Mouse (Mus musculus) limb, embryonic 15.5 days (tissue): ENCODE measurements at regions not wholly inside any gene's neighbourhood (a gene's known extent, or its start where the extent isn't known, plus 50 kb on each side); places are given as distances from the start of the nearest gene placed in this dataset.

ENCODE experiments used
- ATAC-seq: fragments of 200-750 bp; cut with Nextera tagmentation; 2 replicates; pipeline ENCODE4 v1.8.0; 2017; ENCODE audit warnings: low read depth, moderate TSS enrichment; ENCODE audit not compliant: insufficient number of reproducible peaks, low FRiP score, low TSS enrichment
- H3K27ac ChIP-seq: fragments of 300-500 bp; sonication (generic); 2 replicates; pipeline ENCODE4 v1.5.1; 2015; ENCODE audit warnings: moderate library complexity, mild to moderate bottlenecking, inconsistent platforms
- H3K27me3 ChIP-seq: fragments of 300-500 bp; sonication (generic); 2 replicates; pipeline ENCODE4 v1.6.1; 2015; ENCODE audit warnings: inconsistent platforms
- H3K36me3 ChIP-seq: fragments of 300-500 bp; sonication (generic); 2 replicates; pipeline ENCODE4 v1.6.1; 2015; ENCODE audit warnings: inconsistent platforms
- H3K4me1 ChIP-seq: fragments of 300-500 bp; sonication (generic); 2 replicates; pipeline ENCODE4 v1.6.1; 2015; ENCODE audit warnings: inconsistent platforms
- H3K4me2 ChIP-seq: fragments of 300-500 bp; sonication (generic); 2 replicates; pipeline ENCODE4 v1.6.1; 2015; ENCODE audit warnings: mild to moderate bottlenecking, inconsistent platforms
- H3K4me3 ChIP-seq: fragments of 300-500 bp; sonication (generic); 2 replicates; pipeline ENCODE4 v1.5.1; 2015; ENCODE audit warnings: mild to moderate bottlenecking, inconsistent platforms
- H3K9ac ChIP-seq: fragments of 300-500 bp; sonication (generic); 2 replicates; pipeline ENCODE4 v1.6.1; 2015; ENCODE audit warnings: inconsistent platforms
- H3K9me3 ChIP-seq: fragments of 300-500 bp; sonication (generic); 2 replicates; pipeline ENCODE4 v1.6.1; 2016; ENCODE audit warnings: inconsistent platforms
- WGBS: fragments of 180-500 bp; shearing (Covaris S2); methylation state at CpG from one replicate; pipeline ENCODE4 v1.1.7; 2015; 5-methylcytosine and 5-hydroxymethylcytosine counted together

DNA sequence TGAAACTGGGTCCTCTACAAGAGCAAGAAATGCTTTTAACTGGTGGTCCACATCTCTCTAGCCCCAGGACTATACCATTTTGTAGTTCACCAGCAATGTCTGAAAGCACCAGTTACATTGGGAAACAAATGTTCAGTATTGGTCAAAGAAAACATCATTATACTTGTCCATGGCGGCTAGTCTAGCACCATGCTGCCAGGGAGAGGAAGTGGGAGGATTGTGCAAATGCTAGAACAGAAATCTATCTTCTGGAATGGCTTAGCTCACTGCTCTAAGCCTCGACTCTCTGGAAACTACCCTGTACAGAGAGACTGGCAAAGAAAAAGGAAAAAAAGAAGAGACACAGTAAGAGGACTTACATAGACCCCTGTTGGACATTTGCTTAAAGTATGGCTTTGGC, 81.1 kb upstream of the Ralgapa2 start:
- Histone ChIP-seq H3K4me2 (no peak overlapping the region), H3K27me3 (no peaks in the 10 kb centered on the region), H3K9me3 (no peaks in the 10 kb centered on the region), H3K27ac (no peak overlapping the region), H3K36me3 (no peaks in the 10 kb centered on the region), H3K4me1 (no peaks in the 10 kb centered on the region), H3K9ac (no peak overlapping the region), H3K4me3 (no peak overlapping the region)
- WGBS, result 70% methylated on average over 2 of the region's 2 CpGs
- ATAC-seq, result no peak

DNA sequence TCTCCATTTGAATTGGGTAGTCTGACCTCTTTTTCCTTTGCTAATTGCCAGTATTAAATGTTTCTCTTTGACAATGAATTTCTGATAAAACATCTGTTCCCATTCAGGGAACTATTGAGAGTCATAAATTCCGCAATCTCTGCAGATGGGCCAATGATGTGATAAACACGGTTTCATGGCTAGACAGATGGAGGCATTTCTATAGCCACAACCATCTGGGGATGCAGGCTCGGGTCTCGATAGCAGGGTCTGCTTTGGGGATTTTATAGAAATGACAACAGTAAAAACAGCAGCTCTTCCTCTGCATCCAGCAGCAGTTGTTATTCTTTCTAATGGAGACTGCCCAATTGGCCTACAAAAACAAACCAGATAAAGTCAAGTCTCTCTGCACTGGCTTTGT, 82.1 kb upstream of the Ralgapa2 start:
- no peaks in the 10 kb centered on the region for H3K4me1 ChIP-seq
- WGBS, result 52% methylated on average over 4 of the region's 4 CpGs
- no peaks in the 10 kb centered on the region for H3K27me3 ChIP-seq
- no peak overlapping the region for H3K27ac ChIP-seq
- no peaks in the 10 kb centered on the region for H3K9me3 ChIP-seq
- ATAC-seq, result no peak
- H3K36me3 ChIP-seq, result no peaks in the 10 kb centered on the region
- no peak overlapping the region for H3K9ac ChIP-seq
- no peak overlapping the region for H3K4me3 ChIP-seq
- no peak overlapping the region for H3K4me2 ChIP-seq

DNA sequence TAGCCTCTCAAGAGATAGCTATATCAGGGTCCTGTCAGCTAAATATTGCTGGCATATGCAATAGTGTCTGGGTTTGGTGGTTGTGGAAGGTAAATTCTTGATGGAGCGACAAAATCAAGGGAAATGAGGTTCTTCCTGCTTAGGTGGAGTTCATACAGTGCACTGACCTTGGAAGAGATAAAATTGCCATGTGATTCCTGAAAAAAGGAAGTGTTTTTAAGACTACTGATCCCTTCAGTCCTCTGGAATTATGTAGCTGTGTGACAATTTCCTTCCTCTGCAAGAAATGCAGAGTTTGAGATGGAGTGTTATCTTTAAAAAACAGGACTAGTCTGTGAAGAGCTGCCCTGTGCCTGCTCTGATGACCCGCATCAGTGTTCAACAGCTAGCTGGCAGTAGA, 83.5 kb upstream of the Ralgapa2 start:
- H3K27ac ChIP-seq, result no peak overlapping the region
- no peaks in the 10 kb centered on the region for H3K36me3 ChIP-seq
- H3K4me1 ChIP-seq, result no peaks in the 10 kb centered on the region
- 90% methylated on average over 2 of the region's 2 CpGs for WGBS
- H3K9ac ChIP-seq, result no peak overlapping the region
- no peak for ATAC-seq
- H3K27me3 ChIP-seq, result no peaks in the 10 kb centered on the region
- no peak overlapping the region for H3K4me2 ChIP-seq
- H3K9me3 ChIP-seq, result no peaks in the 10 kb centered on the region
- H3K4me3 ChIP-seq, result no peak overlapping the region

DNA sequence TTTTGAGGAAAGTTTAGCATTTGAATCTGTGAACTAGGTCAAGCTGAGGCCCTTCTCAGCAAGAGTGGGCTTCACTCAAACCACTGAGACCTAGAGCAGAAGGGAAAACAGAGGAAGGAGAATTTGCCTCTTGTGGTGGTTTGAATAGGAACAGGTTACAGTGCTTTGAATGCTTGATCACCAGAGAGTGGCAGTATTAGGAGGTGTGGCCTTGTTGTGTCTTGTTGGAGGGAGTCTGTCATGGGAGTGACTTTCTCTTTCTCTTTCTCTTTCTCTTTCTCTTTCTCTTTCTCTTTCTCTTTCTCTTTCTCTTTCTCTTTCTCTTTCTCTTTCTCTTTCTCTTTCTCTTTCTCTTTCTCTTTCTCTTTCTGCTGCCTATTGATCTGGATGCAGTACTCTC, 94.0 kb upstream of the Ralgapa2 start:
- H3K27me3 ChIP-seq, result no peaks in the 10 kb centered on the region
- no peak overlapping the region for H3K4me2 ChIP-seq
- no peak overlapping the region for H3K4me3 ChIP-seq
- ATAC-seq, result no peak
- no peaks in the 10 kb centered on the region for H3K36me3 ChIP-seq
- H3K9ac ChIP-seq, result no peak overlapping the region
- H3K9me3 ChIP-seq, result no peaks in the 10 kb centered on the region
- no peak overlapping the region for H3K27ac ChIP-seq
- H3K4me1 ChIP-seq, result no peaks in the 10 kb centered on the region

DNA sequence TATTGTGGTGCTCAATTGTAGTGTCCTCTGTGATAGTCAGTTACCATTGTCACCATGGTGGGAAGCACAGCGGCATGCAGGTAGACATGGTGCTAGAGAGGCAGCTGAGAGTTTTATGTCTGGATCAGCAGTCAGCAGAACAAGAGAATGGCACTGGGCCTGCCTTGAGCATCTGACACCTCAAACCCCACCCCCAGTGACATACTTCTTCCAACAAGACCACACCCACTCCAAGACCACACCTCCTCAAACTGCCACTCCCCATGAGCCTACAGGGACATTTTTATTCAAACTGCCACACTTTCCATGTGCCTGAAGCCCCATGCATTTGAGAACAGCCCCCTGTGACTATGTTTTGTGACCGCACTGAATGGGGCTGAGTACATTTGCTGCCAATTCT, 98.8 kb upstream of the Ralgapa2 start:
- H3K4me1 ChIP-seq, result peaks cover 3% of the 10 kb centered on the region; the same call in 1 of the 2 replicates
- ATAC-seq, result no peak
- no peaks in the 10 kb centered on the region for H3K9me3 ChIP-seq
- H3K4me3 ChIP-seq, result no peak overlapping the region
- H3K4me2 ChIP-seq, result no peak overlapping the region
- H3K9ac ChIP-seq, result no peak overlapping the region
- no peak overlapping the region for H3K27ac ChIP-seq
- WGBS, result 99% methylated on average over 2 of the region's 2 CpGs
- no peaks in the 10 kb centered on the region for H3K36me3 ChIP-seq
- H3K27me3 ChIP-seq, result no peaks in the 10 kb centered on the region

DNA sequence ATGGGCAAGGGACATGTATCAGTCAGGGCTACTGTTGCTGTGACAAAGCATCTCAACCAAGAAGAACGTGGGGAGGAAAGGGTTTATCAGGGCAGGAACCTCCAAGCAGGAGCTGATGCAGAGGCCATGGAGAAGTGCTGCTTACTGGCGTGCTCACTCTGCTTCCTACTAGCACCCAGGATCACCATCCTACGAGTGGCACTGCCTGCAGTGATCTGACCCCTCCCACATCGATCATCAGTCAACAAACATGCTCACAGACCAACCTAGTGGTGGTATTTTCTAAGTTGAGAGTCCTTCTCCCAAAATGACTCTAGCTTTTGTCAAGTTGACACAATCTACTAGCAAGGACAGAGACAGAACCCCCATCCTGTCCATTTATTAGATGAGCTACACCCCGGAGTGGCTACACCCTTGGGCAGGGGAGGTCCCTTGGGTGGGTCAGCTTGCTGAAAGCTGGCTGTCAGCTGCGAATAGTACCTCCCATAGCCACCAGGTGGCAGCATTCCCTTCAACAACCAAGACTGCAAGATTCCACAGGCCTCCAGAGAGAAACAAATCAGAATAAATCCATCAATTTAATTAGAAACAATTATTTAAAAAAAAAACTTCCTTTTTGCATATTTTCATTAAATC, 99.9 kb upstream of the Ralgapa2 start:
- 48% methylated on average over 6 of the region's 6 CpGs for WGBS

DNA sequence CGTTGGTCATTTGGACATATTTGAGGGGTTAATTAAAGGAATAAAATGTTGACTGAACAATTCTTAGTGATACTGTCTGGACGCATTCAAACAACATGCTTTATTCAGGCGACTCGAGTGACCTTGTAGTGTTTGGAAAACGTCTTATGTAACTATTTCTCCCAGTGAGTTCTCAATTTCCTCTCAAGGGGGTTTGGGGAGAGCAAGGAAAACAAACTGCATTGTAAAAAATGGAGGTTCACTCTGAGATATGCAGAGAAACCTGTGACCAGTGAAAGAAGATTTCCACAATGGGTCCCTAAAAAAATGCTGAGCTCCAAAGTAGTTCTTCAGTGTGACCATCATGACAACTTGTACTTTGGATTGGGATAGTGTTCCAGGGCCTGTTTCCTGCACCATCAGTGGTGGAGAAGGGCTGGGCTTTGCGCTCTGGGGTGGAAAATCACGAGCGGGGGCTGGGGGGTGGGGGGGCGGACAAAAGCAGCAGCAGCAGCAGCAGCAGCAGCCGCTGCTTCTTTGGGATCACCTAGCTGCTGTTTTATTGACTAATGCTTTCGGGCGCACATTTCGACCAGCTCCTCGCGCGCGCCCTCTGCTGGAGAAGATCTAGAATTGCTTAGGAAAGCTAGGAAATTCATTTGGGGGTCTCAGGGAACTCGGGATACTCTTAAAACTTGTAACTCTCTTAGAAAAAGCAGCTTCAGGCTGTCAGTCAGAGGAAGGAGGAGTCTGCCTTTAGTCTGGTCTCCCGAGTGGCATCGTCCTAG, 100.6 kb upstream of the Ralgapa2 start:
- Histone ChIP-seq H3K4me1 (peaks cover 3% of the 10 kb centered on the region; the same call in 1 of the 2 replicates), H3K27ac (no peak overlapping the region), H3K9ac (no peak overlapping the region), H3K36me3 (no peaks in the 10 kb centered on the region), H3K4me3 (peak overlapping the region; percentile 19; the same call in 1 of the 2 replicates), H3K27me3 (no peaks in the 10 kb centered on the region), H3K9me3 (no peaks in the 10 kb centered on the region), H3K4me2 (peak overlapping the region; percentile 51)
- no peak for ATAC-seq
- whole genome bisulfite sequencing, result 6% methylated on average over 20 of the region's 20 CpGs

More for the DNA sequence above, 99.9 kb upstream of the Ralgapa2 start:
- Histone ChIP-seq H3K4me3 (no peak overlapping the region), H3K36me3 (no peaks in the 10 kb centered on the region), H3K27me3 (no peaks in the 10 kb centered on the region), H3K4me1 (peaks cover 3% of the 10 kb centered on the region; the same call in 1 of the 2 replicates), H3K9me3 (no peaks in the 10 kb centered on the region), H3K4me2 (no peak overlapping the region), H3K27ac (no peak overlapping the region), H3K9ac (no peak overlapping the region)
- no peak for ATAC-seq

DNA sequence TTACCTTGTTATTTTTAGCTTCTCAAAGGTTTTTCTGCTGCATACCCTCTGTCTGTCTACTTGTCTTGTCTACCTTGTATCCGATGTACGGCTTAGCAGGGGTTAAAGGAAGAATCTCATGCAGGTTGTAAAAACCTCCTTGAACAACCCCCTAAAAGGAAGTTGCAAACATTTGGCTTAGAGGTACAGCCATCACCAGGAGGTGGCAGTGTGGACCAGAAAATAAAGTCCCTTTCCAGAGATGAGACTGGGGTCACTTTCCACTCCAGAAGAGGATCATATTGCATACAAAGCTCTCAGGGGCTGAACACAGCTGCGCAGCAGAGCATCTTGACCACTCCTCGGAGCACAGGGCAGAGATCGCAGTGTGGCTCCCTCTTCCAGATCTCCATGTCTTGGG, 109.0 kb upstream of the Ralgapa2 start:
- H3K4me1 ChIP-seq, result no peaks in the 10 kb centered on the region
- no peaks in the 10 kb centered on the region for H3K36me3 ChIP-seq
- H3K4me2 ChIP-seq, result no peak overlapping the region
- H3K9ac ChIP-seq, result no peak overlapping the region
- no peaks in the 10 kb centered on the region; the same call in 1 of the 2 replicates for H3K27me3 ChIP-seq
- WGBS, result 6% methylated on average over 5 of the region's 5 CpGs
- H3K4me3 ChIP-seq, result no peak overlapping the region
- ATAC-seq, result no peak
- no peaks in the 10 kb centered on the region for H3K9me3 ChIP-seq
- H3K27ac ChIP-seq, result no peak overlapping the region

DNA sequence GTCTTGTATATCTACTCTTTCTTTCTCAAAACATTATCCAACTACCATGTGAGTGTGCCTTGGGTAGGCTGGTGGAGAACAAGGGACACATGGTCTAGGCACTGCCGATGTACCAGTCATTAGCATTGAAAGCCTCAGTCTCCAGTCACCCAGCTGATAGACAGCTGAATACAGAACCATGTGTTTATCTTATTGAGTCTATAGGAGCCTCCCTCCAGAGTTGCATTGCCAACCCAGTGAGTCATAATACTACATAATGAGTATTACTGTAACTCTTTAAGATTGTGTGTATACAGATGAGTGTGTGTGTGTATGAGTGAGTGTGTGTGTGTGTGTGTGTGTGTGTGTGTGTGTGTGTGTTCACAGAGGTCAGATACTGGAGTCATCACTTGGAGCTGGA, 110.9 kb upstream of the Ralgapa2 start:
- no peak for ATAC-seq
- no peak overlapping the region for H3K27ac ChIP-seq
- H3K36me3 ChIP-seq, result no peaks in the 10 kb centered on the region
- 79% methylated on average over 1 of the region's 1 CpGs for WGBS
- H3K27me3 ChIP-seq, result no peaks in the 10 kb centered on the region; the same call in 1 of the 2 replicates
- H3K4me2 ChIP-seq, result no peak overlapping the region
- H3K4me3 ChIP-seq, result no peak overlapping the region
- no peak overlapping the region for H3K9ac ChIP-seq
- no peaks in the 10 kb centered on the region for H3K9me3 ChIP-seq
- no peaks in the 10 kb centered on the region for H3K4me1 ChIP-seq

DNA sequence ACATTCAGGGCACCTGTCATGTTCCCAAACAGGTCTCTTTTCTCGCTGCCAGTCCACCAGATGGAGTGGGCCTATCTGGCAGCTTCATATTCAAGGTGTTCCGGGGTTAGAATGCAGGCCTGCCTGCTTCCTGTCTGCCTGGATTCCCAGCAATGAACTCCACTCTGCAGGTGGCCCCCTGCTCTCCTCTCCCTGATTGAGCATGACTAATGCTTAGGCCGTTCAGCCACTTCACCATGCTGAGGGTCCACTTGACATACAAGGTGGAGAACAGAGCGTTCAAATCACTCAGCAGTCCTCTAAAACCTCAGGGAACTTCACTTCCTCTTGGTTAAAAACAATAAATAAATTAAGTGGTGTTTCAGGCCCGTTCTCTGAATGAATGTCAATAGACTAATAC, 112.1 kb upstream of the Ralgapa2 start:
- Histone ChIP-seq H3K4me1 (no peaks in the 10 kb centered on the region), H3K9me3 (no peaks in the 10 kb centered on the region), H3K27ac (no peak overlapping the region), H3K4me2 (no peak overlapping the region), H3K36me3 (no peaks in the 10 kb centered on the region), H3K9ac (no peak overlapping the region), H3K27me3 (no peaks in the 10 kb centered on the region), H3K4me3 (no peak overlapping the region)
- ATAC-seq, result no peak
- 52% methylated on average over 5 of the region's 5 CpGs for WGBS

DNA sequence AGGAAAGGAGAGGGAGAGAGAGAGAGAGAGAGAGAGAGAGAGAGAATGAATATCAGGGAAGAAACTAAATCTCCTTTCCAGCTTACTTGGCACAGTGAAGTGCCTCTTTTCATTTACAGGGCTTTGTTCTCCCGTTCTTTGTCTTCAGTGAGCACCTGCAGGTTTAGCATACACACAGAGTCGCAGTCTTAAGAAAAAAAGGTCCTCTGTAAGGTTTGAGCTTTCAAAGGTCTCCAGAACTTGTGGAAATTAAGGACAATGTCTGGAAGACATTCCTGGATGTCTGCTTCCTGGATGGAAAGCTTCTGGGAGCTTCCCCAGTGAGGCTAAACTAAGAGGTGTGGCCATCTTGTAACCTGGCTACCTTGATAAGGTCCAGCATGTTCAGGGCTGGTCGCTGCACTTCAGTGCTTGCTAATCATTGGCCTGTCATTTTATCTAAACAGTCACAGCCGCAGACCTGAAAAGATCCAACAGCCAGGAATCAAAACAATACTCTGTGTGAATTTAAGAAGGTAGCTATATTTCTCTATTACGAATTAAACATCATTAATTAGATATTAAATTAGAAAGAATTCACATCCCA, 113.1 kb upstream of the Ralgapa2 start:
- 53% methylated on average over 5 of the region's 5 CpGs for WGBS
- Histone ChIP-seq H3K27me3 (0 out of 2 replicates have a peak, but pooled peaks cover 2% of the 10 kb centered on the region), H3K36me3 (no peaks in the 10 kb centered on the region), H3K4me1 (no peaks in the 10 kb centered on the region), H3K9me3 (no peaks in the 10 kb centered on the region), H3K9ac (no peak overlapping the region), H3K4me3 (no peak overlapping the region), H3K4me2 (no peak overlapping the region), H3K27ac (no peak overlapping the region)
- no peak for ATAC-seq

DNA sequence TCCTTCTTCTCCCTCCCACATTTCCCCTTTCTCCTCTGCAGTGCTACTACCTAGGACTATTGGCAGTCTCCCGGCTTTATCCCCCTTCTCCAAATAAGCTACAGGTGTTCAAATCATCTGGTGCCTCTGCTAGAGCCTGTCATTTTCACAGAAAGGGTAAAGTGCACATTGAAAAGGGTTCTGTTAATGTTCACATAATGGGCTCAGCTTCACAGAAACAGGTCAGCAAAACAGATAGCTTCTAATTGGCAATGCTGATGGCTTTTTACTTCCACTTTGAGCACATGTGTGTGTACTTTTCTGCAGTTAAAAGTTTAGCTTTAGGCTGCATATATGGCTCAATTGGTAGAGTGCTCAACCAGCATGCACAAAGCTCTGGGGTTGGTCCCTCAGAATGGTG, 114.4 kb upstream of the Ralgapa2 start:
- Histone ChIP-seq H3K9me3 (no peaks in the 10 kb centered on the region), H3K9ac (no peak overlapping the region), H3K36me3 (no peaks in the 10 kb centered on the region), H3K4me2 (no peak overlapping the region), H3K4me3 (no peak overlapping the region), H3K4me1 (no peaks in the 10 kb centered on the region), H3K27me3 (0 out of 2 replicates have a peak, but pooled peaks cover 3% of the 10 kb centered on the region), H3K27ac (no peak overlapping the region)
- WGBS, result 30% methylated on average over 1 of the region's 1 CpGs
- ATAC-seq, result no peak
